Mouse (Mus musculus): ENCODE measurements around the gene Lsm11. TPM values are rescaled to one million over a fixed set of nuclear protein-coding genes. Genes with fewer than 3 reads are reported as not detected.

Lsm11 gene
- total and polyA plus RNA-seq, 3 experiments = 8.9 to 13.1 (median 11.0) TPM

DNA sequence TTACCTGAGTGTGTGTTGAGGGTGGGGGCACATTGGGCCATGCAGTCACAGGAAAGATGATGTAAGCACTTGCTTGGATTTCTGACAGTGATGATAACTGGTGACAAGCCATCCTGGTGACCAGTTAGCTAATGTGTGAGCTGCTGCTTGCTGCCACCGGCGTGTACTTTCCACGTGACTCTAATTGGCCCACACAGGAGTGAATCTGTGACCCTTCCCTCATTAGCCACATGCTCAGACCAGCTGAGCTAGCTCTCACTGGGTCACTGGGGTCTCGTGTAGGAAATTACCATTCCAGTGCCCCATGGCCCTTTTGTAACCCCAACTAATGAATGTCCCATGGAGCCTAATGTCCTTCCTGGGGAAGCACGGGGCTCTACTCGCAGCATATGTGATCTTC is 19.3 kb downstream of the Lsm11 start:
- in situ Hi-C loops (cut with MboI; ENCODE audit: low pct_ligation_motif_present, low pct_unique_long_range_greater_than_20kb, low sequenced_read_pairs) (no loop called here), dilution Hi-C loops (cut with MboI; ENCODE audit: extremely low pct_ligation_motif_present, extremely low pct_unique_long_range_greater_than_20kb, low sequenced_read_pairs) (no loop called here)
- Histone ChIP-seq H3K4me1 (ENCODE audit: control insufficient read depth in 1 of 2, insufficient read depth in 2 of 2) (no peaks in the 10 kb centered on the region), H3K79me2 (replicated peaks; ENCODE audit: control insufficient read depth, extremely low read depth, insufficient read depth, poor library complexity, severe bottlenecking) (no peaks in the 10 kb centered on the region), H3K27ac (ENCODE audit: insufficient read depth, low read depth) (no peak overlapping the region), H3K27me3 (replicated peaks) (no peaks in the 10 kb centered on the region), H3K9me3 (replicated peaks; ENCODE audit: low read length) (no peaks in the 10 kb centered on the region), H3K36me3 (replicated peaks in 1 of 2; ENCODE audit: control insufficient read depth in 1 of 2, insufficient read depth in 1 of 2, low read length in 1 of 2) (peaks cover 2 to 23% of the 10 kb centered on the region in 2 experiments), H3K4me3 (replicated peaks in 1 of 3; ENCODE audit: low read depth in 2 of 3, low read length in 2 of 3, poor library complexity in 1 of 3) (no peak overlapping the region), H3K9ac (ENCODE audit: insufficient read depth, low read depth) (no peak overlapping the region), H3K4me2 (ENCODE audit: insufficient read depth, low read depth, poor library complexity, severe bottlenecking) (no peak overlapping the region)
- no peak for DNase-seq (ENCODE audit: extremely low read depth)
- TF ChIP-seq CTCF (conservative IDR thresholded peaks at IDR 0.05 in 1 of 2, IDR thresholded peaks at IDR 0.05 in 1 of 2; ENCODE audit: low read depth in 2 of 2, low read length in 2 of 2) (no peak), ZMIZ1 (IDR thresholded peaks at IDR 0.05; ENCODE audit: low read depth, low read length) (no peak), JUN (IDR thresholded peaks at IDR 0.05; ENCODE audit: insufficient read depth, low read depth, low read length) (no peak), MAX (IDR thresholded peaks at IDR 0.05; ENCODE audit: low read length) (no peak), NELFE (IDR thresholded peaks at IDR 0.05; ENCODE audit: low read depth, low read length) (no peak), POLR2A (IDR thresholded peaks at IDR 0.05; ENCODE audit: low read depth, low read length) (no peak), RCOR1 (conservative IDR thresholded peaks at IDR 0.05; ENCODE audit: low read depth, low read length) (no peak), MEF2A (IDR thresholded peaks at IDR 0.05; ENCODE audit: borderline replicate concordance, low read depth, low read length) (no peak), ELF1 (IDR thresholded peaks at IDR 0.05; ENCODE audit: low read depth, low read length) (no peak), PAX5 (IDR thresholded peaks at IDR 0.05; ENCODE audit: low read length) (no peak)

DNA sequence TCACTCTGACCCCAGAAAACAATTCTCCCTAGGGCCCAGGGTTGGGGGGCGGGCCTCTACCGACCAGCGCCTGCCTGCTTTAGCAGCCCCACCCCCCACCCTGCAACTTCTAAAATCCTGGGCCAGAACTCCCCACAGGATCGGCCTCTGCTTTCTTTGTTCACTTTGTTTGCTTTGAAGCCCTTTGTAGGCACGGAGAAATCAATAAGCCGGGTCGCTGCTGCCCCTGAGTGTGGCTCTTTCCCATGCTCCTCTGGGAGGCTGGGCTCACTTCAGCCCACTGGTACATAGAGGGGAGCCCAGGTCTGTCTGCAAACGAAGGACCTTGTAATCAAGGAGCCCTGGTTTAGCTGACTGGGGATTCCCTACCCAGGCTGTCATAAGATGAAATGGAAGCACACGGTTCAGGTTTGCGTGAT is 23.2 kb downstream of the Lsm11 start:
- no peak overlapping the region for H3K27ac ChIP-seq (ENCODE audit: insufficient read depth, low read depth)
- H3K79me2 ChIP-seq (replicated peaks; ENCODE audit: control insufficient read depth, extremely low read depth, insufficient read depth, poor library complexity, severe bottlenecking) = no peaks in the 10 kb centered on the region
- no peaks in the 10 kb centered on the region for H3K27me3 ChIP-seq (replicated peaks)
- H3K4me3 ChIP-seq (replicated peaks in 1 of 3; ENCODE audit: low read depth in 2 of 3, low read length in 2 of 3, poor library complexity in 1 of 3) = no peak overlapping the region
- no peaks in the 10 kb centered on the region for H3K9me3 ChIP-seq (replicated peaks; ENCODE audit: low read length)
- in situ Hi-C loops (cut with MboI; ENCODE audit: low pct_ligation_motif_present, low pct_unique_long_range_greater_than_20kb, low sequenced_read_pairs) = no loop called here
- H3K9ac ChIP-seq (ENCODE audit: insufficient read depth, low read depth) = no peak overlapping the region
- dilution Hi-C loops (cut with MboI; ENCODE audit: extremely low pct_ligation_motif_present, extremely low pct_unique_long_range_greater_than_20kb, low sequenced_read_pairs) = no loop called here
- no peaks in the 10 kb centered on the region for H3K36me3 ChIP-seq (replicated peaks in 1 of 2; ENCODE audit: control insufficient read depth in 1 of 2, insufficient read depth in 1 of 2, low read length in 1 of 2)
- peaks cover 3% of the 10 kb centered on the region in 2 experiments; a peak in 3 of 4 replicates for H3K4me1 ChIP-seq (ENCODE audit: control insufficient read depth in 1 of 2, insufficient read depth in 2 of 2)
- TF ChIP-seq ELF1 (IDR thresholded peaks at IDR 0.05; ENCODE audit: low read depth, low read length) (no peak), SIN3A (IDR thresholded peaks at IDR 0.05; ENCODE audit: low read length) (no peak), POLR2AphosphoS2 (IDR thresholded peaks at IDR 0.05; ENCODE audit: low read depth, low read length) (no peak), BHLHE40 (IDR thresholded peaks at IDR 0.05; ENCODE audit: low read depth, low read length) (no peak), SMC3 (IDR thresholded peaks at IDR 0.05; ENCODE audit: low read depth, low read length) (no peak), E2F4 (IDR thresholded peaks at IDR 0.05; ENCODE audit: insufficient replicate concordance, low read depth, low read length) (no peak), USF2 (conservative IDR thresholded peaks at IDR 0.05; ENCODE audit: low read depth, low read length) (no peak), NELFE (IDR thresholded peaks at IDR 0.05; ENCODE audit: low read depth, low read length) (no peak), TCF12 (IDR thresholded peaks at IDR 0.05; ENCODE audit: low read depth, low read length) (no peak), ZKSCAN1 (IDR thresholded peaks at IDR 0.05; ENCODE audit: borderline replicate concordance, low read depth, low read length) (no peak), IRF4 (IDR thresholded peaks at IDR 0.05; ENCODE audit: low read depth, low read length) (no peak), CTCF (conservative IDR thresholded peaks at IDR 0.05 in 1 of 2, IDR thresholded peaks at IDR 0.05 in 1 of 2; ENCODE audit: low read depth in 2 of 2, low read length in 2 of 2) (no peak)
- DNase-seq (ENCODE audit: extremely low read depth) = no peak
- no peak overlapping the region for H3K4me2 ChIP-seq (ENCODE audit: insufficient read depth, low read depth, poor library complexity, severe bottlenecking)

All from CH12.LX (cell line).